Mouse (Mus musculus): Measurements from ENCODE around the gene Setmar. TPM values are rescaled to one million over a fixed set of nuclear protein-coding genes. Genes with fewer than 3 reads are reported as not detected.

Setmar gene
- total RNA-seq (2021): 1 to 10 TPM; 7.7 to 8.2 TPM

- peak; percentile 90 to 97 for DNase-seq (ENCODE audit: extremely low spot score in 1 of 2, low spot score in 1 of 2)
Observed at GRCm38 (mm10) chr6:108064918-108065526, at the start of gene Setmar. Gene Setmar (plus strand): TSS chr6:108065045.

GRCm38 (mm10) chr6:108021646-108022045 is 43.2 kb upstream of the Setmar start:
- peak; percentile 12 to 13 for DNase-seq (ENCODE audit: extremely low spot score in 1 of 2, low spot score in 1 of 2)

GRCm38 (mm10) chr6:108055041-108055440 is 9.8 kb upstream of the Setmar start:
- peak; percentile 39 to 69 for DNase-seq (ENCODE audit: extremely low spot score in 1 of 2, low spot score in 1 of 2)

GRCm38 (mm10) chr6:108055946-108056345 is 8.9 kb upstream of the Setmar start:
- DNase-seq (ENCODE audit: extremely low spot score in 1 of 2, low spot score in 1 of 2): no peak

GRCm38 (mm10) chr6:108057353-108057752 is 7.5 kb upstream of the Setmar start:
- no peak for DNase-seq (ENCODE audit: extremely low spot score in 1 of 2, low spot score in 1 of 2)

GRCm38 (mm10) chr6:108058066-108058465 is 6.8 kb upstream of the Setmar start:
- DNase-seq (ENCODE audit: extremely low spot score in 1 of 2, low spot score in 1 of 2): no peak

- DNase-seq (ENCODE audit: extremely low spot score in 1 of 2, low spot score in 1 of 2): no peak
Observed at GRCm38 (mm10) chr6:108061121-108061520, 3.7 kb upstream of the Setmar start.

GRCm38 (mm10) chr6:108065583-108065982 is 738 bp downstream of the Setmar start:
- DNase-seq (ENCODE audit: extremely low spot score in 1 of 2, low spot score in 1 of 2): peak in 1 of 2 experiments; percentile 74

GRCm38 (mm10) chr6:108070947-108071346 is 6.1 kb downstream of the Setmar start:
- DNase-seq (ENCODE audit: extremely low spot score in 1 of 2, low spot score in 1 of 2): no peak

- no peak for DNase-seq (ENCODE audit: extremely low spot score in 1 of 2, low spot score in 1 of 2)
Observed at GRCm38 (mm10) chr6:108073071-108073470, 8.2 kb downstream of the Setmar start.

GRCm38 (mm10) chr6:108073931-108074330 is 9.1 kb downstream of the Setmar start:
- DNase-seq (ENCODE audit: extremely low spot score in 1 of 2, low spot score in 1 of 2): no peak

GRCm38 (mm10) chr6:108074624-108075023 is 9.8 kb downstream of the Setmar start:
- no peak for DNase-seq (ENCODE audit: extremely low spot score in 1 of 2, low spot score in 1 of 2)

- DNase-seq (ENCODE audit: extremely low spot score in 1 of 2, low spot score in 1 of 2): no peak
Observed at GRCm38 (mm10) chr6:108075857-108076256, 11.0 kb downstream of the Setmar start.

- no peak for DNase-seq (ENCODE audit: extremely low spot score in 1 of 2, low spot score in 1 of 2)
Observed at GRCm38 (mm10) chr6:108091296-108091695, 26.5 kb downstream of the Setmar start.

- DNase-seq (ENCODE audit: extremely low spot score in 1 of 2, low spot score in 1 of 2): no peak
Observed at GRCm38 (mm10) chr6:108092646-108093045, 27.8 kb downstream of the Setmar start.

- DNase-seq (ENCODE audit: extremely low spot score in 1 of 2, low spot score in 1 of 2): no peak
Observed at GRCm38 (mm10) chr6:108093449-108093848, 28.6 kb downstream of the Setmar start.

- DNase-seq (ENCODE audit: extremely low spot score in 1 of 2, low spot score in 1 of 2): no peak
Observed at GRCm38 (mm10) chr6:108095445-108095844, 30.6 kb downstream of the Setmar start.

- DNase-seq (ENCODE audit: extremely low spot score in 1 of 2, low spot score in 1 of 2): peak in 1 of 2 experiments; percentile 49
Observed at GRCm38 (mm10) chr6:108098171-108098845, 33.5 kb downstream of the Setmar start.

- DNase-seq (ENCODE audit: extremely low spot score in 1 of 2, low spot score in 1 of 2): no peak
Observed at GRCm38 (mm10) chr6:108098846-108099217, 34.0 kb downstream of the Setmar start.

- DNase-seq (ENCODE audit: extremely low spot score in 1 of 2, low spot score in 1 of 2): no peak
Observed at GRCm38 (mm10) chr6:108101936-108102830, 37.3 kb downstream of the Setmar start.

- DNase-seq (ENCODE audit: extremely low spot score in 1 of 2, low spot score in 1 of 2): no peak
Observed at GRCm38 (mm10) chr6:108107376-108107775, 42.5 kb downstream of the Setmar start.
